Mouse (Mus musculus): Measurements from ENCODE around the gene Cyp2ab1.
"Not testable (repeated sequence)": the region's sequence is repeated elsewhere in the genome, so short reads cannot be mapped to it uniquely, and the experiment has no call there.

DNA sequence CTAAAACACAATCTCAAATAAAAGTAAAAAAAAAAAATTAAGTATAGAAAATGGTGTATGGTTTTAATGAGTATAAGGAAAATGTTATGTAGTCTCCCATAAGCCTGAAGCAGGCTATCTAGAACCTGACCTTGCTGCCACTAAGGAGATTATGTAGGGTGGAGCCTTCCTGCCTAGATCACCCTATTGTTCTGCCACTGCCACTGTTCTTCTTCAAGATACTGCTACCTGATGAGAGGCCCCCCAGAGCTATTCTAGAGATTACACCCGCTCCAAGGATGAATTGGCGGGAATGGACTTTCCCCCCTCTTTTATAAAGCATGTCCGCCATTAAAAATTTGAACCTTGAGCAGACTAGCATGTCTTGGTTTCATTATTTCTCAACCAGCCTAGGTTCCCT lies 36.3 kb upstream of the Cyp2ab1 start:
- not testable (repeated sequence) for TF ChIP-seq EP300, CTCF (IDR thresholded peaks at IDR 0.05; ENCODE audit: low read depth)
